Mouse (Mus musculus) thymus, postnatal 14 days (tissue): Measurements from ENCODE around the gene Barx1.

Source experiments
- DNase-seq: peaks from one replicate; pipeline ENCODE4 v3.0.0; 2021

The Barx1 gene

DNA sequence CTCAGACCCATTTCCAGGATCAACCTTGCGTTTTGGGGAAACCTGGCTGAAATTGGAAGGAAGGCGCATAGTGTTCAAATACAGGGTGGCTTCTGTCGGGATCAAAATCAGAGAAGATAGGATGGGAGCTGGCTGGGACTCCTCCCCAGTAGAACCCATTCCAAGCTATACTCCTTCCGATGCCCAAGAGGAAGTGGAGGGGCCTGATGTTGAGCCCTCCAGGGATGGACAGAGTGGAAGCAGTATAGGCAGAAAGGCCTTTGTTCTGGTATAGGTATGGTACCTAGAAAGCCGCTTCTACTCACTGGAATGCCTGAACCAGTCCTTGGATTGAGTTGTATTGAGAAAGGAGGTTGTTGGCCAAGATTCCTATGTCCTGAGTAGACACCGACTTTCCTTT, 2.1 kb upstream of the Barx1 start:
- no peak for DNase-seq

DNA sequence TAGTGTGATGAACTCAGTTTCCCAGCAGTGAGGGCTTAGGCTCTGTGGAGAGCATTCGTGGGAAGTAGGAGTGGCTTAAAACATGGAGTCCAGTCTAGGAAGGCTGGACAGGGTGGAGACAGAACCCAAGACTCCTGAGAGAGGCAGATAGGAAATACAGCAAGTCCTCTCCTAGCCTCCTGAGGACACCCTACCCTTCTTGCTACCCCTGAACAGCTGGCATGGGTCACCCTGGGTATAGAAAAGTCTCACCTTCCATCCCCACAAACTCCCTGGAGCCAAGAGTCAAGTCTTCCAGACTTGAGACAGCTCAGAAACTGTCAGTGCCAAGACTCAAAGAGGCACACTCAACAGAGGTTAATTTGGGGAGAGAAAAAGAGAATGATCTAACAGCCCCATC, 1.2 kb upstream of the Barx1 start:
- no peak for DNase-seq

DNA sequence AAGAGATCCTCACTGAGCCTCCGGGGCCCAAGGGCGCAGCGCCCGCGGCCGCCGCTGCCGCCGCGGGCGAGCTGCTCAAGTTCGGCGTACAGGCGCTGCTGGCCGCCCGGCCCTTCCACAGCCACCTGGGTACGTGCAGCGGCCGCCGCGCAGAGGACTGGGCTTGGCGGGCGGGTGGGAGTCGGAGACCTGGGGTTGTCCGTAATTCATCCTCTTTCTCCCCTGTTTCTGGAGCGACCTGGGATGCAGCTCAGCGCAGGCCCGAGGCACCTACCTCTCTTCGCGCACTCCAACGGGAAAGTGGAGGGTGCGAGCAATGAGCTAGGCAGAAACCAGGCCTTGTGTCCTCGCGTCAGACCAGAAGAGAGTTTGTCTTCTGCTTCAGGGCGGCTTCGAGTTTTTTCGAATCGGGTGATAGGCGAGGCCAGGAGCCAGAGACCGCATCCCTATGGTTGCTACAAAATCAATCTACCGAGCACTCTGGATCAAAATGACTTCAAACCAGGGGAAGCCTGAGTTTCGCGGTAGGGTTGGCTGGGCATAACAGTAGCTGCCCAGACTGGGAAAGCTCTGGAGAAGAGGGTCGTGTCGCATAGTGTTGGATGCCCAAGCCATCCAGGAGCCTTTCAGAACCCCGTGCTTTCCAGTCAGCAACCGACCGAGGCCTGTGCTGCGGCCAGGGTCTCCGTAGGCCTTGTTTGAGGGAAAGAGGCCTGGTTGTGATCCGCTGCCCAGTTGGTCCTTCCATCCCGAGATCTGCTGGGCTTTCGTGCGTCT, 601 bp downstream of the Barx1 start:
- no peak for DNase-seq

DNA sequence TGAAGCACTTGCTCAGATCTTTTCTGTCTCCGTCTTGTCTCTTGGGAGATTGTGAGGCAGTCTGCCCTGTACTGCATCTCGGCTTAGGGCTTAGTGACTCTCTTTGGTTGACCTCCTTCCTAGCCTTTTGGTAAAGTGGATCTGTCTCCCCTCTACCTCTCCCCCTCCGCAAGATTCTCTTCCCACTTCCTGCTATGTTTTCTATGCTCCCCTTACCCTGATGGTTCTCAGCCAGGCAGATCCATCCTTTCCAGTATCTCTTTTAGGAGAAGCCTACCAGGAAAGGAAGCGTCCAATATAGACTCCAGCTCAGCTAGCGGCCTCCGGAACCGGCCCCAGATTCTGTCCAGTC, 1.2 kb downstream of the Barx1 start:
- no peak for DNase-seq

DNA sequence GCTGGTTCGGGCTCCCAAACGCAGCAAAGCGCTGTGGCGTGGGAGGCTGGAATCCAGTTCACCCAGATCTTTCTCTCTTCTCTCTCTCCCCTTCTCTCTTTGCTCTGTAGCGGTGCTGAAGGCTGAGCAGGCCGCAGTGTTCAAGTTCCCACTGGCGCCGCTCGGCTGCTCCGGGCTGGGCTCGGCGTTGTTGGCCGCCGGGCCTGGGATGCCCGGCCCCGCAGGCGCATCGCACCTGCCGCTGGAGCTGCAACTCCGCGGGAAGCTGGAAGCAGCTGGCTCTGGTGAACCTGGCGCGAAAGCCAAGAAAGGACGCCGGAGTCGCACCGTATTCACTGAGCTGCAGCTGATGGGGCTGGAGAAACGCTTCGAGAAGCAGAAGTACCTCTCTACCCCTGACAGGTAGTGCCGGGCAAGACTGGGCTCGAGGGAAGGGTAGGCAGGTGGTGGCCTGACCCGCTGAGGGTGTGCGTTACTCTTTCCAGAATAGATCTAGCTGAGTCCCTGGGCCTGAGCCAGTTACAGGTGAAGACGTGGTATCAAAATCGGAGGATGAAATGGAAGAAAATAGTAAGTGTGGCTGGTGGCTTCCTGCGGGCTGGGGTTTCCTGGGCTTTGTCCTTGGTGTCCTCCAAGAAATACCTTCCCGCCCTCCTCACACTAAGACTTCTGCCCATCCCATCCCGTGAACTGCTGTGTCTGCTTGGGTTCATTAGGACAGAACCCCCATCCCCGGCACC, 2.3 kb downstream of the Barx1 start:
- DNase-seq, result no peak

DNA sequence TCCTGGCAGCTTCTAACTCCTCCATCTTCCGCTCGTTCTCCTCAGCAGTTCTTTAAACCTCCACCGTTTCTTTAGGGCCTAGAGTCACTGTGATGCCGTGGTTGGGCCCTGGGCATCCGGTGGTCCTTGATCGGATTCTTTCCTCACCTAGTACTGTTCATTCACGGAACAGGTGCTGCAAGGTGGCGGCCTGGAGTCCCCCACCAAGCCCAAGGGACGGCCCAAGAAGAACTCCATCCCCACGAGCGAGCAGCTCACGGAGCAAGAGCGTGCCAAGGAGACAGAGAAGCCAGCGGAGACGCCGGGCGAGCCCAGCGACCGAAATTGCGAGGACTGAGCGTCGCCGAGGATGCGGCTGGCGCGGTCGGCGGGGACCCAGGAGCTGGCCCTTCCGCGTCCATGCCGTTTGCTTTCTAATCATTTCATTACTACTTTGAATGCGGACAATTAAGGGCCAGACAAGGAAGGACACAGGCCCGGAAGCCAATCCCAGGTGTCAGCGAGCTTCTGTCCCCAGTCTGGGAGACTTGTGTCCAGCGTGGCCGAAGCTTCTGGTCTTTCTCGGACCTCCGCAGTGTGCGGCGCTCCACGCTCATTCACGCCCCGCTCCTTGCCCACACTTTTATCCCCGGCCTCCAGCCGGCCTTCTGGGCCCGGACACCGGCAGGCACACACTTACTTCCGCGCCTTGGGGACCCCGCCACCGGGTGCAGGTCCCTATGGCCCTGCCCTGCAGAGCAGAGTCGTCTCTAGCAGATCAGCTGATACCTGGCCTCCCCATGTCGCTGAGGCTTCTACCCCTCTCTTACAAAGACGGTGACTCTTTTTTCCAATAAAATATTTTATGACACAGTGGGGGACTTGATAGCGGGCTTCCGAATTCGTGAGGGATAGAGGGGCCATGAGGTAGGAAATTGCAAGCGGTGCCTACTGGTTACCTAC, 3.1 kb downstream of the Barx1 start:
- DNase-seq, result no peak

DNA sequence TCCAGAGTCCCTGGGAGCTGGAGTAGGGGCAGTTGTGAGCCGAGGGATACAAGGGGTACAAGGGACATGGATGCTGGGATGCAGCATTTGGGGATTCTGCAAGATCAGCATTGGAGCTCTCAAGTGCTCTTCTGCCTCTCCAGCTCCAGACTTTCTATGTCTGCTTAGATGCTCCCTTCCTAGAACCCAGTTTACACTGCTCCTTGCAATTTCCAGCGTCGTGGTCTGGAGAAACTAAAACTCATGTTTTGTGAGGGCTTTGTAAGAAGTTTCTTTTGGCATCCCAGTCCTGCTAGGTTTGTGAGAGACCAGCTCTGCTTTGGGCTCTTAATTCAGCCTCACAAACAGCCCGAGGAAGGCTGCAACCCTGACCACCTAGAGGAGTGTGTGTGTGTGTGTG, 4.7 kb downstream of the Barx1 start:
- DNase-seq, result no peak

DNA sequence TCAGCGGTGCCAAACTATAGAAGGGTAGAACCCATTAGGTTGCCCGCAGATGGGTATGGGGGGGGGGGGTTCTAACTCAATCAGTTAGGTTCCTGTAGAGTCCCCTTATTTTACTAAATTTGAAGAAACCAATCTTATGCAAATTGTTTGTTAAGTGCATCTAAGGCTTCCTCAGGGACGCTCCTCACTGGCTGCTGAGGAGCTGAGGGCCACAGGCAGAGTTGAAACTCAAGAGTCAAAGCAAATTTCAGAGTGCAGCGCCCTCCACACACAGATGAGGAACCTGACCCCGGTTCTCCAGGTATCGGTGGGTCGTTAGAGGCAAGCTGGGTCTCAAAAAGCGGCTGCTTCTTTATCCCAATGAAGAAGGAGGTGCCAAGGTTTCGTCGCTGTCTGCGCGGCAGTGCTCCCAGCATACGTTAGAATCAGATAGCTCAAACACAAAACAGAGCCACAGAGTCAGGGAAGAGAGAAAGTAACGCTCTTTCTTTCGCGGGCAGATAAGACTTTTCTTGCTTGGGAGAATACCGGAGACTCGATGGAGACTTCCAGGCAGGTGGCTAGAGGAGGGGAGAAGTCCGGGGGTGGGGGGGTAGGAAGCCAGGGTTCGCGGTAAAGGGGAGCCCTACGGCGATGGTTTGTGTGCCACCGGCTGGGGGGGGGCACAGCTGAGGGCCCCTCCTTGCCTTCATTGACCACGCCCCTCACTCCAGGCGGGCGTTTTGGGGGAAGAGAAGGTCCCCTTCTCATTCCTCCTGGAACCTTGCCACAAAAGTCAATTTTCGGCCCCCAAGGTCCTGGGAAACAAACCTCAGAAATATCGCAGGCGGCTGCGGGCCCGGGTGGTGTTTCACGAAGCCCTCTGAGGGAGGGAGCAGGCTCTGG, 5.5 kb downstream of the Barx1 start:
- DNase-seq, result no peak

DNA sequence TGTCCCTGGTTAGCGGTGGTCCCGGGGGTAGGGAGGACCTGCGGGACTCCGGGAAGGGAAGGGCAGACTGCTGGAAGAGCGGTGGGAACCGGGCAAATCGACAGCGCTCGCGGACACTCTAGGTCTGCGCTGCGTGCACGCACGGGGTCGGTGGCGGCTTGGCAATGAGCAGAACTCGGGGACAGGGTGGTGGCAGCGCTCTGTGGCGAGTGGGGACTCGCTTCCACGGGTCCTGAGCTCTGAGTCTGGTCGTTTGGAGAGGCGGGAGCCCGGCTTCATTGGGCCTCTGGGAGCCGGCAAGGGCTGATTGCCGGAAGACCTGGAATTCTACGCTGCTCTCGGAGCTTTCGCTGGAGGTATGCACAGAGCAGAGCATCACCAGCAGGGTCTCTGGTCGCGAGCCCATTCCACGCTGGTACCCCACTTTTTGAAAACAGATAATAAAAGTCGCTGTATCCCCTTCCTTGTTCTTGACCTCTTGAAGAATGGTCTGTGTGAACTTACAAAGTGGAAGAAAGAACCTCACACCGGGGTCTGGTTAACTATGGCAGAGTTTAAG, 6.3 kb downstream of the Barx1 start:
- DNase-seq, result no peak

DNA sequence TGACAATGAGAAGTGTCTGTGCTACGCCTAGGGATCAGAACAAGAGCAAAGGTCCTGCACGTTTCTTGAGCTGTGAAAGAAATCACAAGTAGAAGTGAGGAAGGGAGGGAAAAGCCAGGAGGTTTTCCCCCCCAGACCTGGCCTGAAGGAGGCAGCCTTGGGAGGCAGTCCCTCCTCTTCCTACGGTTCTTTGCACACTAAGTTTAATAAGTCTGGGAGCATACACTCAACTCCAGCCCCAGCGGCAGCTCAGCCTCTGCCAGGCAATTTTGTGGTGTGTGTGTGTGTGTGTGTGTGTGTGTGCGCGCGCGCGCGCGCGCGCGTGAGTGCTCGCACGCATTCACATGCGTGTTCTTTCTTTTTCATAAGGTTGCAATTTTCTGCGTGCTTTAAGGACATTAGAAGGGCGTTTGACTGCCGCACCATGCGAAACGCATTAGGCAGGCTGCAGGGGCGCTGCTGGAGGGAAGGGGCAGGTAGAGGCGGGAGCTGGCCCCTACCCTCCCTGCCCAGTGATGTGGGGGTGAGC, 9.6 kb downstream of the Barx1 start:
- no peak for DNase-seq

DNA sequence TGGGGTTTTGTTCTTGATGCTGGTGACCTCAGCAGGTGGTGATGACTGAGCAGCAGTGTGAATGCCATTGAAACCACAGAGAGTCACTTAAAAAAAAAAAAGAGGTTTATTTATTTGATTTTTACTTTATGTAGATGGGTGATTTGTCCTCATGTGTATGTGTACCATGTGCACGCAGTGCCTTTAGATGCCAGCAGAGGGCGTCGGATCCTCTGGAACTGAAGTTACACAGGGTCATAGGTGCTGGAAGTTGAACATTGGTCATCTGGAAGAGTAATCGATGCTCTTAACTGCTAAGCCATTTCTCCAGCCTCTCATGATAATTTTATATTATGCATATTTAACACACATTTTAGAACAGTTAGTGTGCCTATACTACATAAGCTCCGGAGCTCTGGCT, 11.8 kb downstream of the Barx1 start:
- no peak for DNase-seq

DNA sequence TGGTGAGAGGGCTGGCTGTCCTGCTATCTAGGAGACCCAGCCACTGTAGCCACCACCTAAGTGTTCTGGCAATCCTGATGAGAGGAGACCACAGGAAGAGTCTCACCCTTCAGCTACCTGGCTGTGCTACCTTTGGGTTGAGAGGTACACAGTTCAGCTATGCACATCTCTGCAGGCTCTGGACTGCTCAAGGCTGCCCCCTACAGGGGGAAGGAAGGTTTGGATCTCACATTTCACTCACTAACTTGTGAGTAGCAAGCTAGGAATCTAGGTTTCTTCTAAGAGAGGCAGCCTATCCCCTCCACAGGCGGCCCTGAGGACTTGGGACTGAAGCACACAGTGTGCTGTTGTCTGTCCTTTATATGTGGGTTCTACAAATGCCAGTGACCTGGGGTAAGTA, 16.6 kb downstream of the Barx1 start:
- DNase-seq, result peak; percentile 45

DNA sequence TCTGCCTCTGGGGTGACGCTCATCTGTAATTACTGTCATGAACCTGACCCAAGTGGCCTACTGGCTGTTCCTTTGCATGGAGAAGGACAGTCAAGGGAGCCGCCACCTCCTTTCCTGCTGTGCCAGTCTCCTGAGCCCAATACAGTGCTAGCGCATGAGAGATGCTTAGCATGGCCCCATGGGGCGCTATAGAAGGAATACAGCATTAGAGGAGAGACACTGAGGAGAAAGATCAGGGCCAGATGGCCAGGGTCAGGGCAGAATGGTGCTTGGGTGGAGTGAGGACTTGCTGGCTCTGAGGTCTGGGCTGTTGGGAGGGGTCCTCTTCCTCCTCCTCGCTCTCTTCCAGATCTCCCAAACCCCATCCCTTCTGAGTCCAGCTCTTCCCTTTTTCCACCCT, 23.9 kb downstream of the Barx1 start:
- no peak for DNase-seq

DNA sequence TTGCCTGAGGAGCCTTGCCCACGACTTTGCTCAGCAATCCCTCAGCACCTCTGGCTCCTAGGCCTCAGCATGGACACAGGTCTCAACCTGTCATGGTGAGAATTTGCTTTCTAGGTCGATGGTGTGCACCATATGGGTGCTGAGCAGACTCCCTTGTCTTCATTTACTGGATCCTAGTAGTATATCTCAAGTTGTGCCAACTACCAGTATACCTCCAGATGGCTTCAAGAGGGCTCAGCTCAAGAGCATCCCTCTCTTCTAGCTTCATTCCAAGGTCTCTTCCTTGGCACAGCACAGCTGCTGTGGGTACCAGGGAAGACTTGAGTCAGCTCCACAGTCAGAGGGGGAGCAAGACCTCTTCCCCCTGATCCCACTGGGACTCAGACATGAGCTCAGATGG, 29.2 kb downstream of the Barx1 start:
- DNase-seq, result no peak

DNA sequence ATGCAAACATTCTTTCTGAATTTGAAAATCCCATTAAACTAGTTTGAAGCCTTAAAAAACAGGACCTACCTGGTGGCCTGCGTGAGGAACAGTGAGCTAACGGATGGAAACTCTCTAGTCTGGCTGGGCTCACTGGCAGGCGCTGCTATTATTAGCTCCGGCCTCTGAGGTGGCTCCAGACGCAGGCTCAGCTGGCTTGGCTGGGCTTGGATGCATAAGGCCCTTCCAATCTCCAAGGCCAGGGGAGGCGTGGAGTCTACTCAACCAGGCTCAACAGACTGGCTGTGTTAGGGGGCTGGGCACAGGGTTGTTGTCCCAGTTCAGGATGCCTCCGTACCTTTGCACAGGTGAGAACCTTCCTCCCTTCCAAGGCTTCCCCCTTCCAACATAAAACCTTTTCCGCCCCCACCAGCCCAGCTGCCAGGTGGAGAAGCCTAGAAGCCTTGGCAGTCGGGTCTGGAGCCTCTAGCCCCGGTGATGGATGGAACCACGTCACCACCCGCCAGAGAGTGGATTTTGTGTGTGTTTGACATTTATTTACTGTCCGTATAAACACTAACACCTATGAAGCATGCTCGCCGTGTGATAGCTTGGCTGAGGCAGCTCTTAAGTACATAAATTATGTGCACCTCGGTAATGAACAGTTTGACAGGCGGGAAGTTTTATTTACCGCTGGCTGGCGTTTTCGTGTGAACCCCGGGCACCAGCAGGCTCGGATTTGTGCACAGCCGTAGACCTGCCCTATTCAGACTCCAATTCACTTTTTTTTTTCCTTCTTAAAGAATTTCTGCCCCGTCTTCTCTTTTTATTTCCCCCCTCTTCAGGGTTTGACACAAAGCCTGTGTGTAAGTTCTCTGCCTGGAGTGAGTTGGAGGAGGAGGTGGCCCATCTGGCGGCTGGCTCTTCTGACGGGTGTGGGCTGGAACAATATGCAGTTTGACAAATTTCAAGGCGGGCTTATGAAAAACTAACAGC, 31.6 kb downstream of the Barx1 start:
- no peak for DNase-seq

DNA sequence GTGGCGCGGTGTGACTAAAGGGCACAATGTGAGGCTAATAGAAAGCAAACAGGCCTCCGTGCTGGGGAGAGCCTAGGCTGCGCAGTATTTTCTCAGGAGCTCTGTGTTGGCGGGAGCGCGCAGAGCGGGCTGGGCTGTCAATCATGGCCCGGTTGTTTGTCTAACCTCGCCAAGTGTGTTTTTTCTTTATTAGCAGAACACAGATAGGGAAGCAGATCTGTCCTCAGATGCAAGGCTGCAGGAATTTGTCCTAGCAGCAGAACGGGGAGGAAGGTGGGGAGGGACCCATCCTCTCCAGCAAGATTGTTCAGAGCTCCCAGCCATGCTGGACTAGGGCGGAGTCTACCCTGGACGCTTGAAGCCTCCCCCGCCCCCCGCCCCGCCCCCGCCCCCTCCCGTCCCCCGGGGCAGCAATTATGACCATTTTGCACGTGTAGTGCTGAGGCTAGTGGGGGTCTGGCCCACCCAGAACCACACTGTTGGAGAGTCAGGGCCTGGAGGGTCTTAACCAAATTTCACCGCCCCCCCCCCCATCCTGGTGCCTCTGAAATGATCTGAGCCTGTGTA, 43.7 kb downstream of the Barx1 start:
- no peak for DNase-seq

DNA sequence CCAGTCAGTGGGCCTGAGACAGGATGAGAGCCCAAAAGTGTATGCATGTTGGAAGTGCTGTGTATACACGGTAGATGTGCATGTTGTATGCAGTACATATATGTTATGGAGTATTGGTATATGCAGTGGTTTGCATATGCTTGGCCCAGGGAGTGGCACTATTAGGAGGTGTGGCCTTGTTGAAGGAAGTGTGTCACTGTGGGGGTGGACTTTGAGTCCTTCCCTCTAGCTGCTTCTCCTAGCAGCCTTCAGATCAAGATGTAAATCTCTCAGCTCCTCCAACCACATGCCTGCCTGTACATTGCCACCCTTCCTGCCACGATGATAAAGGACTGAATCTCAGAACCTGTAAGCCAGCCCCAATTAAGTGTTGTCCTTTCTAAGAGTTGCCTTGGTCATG, 49.9 kb downstream of the Barx1 start:
- no peak for DNase-seq

DNA sequence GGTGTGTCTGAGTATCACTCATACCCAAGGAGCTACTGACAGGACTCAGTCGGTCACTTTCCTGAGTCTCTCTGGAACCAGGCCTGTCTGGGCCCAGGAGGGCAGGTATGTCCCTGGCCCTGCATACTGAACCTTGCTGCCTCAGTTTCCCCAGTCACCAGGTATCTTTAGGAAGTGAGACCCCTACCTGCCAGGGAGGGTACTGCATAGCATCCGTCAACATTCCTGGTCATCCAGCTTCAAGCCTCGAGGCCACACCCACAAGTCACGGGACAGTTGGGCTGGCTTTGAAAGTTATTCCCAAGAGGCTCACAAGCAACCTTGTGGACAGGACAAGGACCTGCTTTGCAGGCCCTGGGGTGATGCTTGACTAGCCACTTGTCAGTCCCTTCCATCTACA, 53.3 kb downstream of the Barx1 start:
- DNase-seq, result no peak
